ENCODE assay signal across 11 mouse cellular contexts in the genomic region with DNA sequence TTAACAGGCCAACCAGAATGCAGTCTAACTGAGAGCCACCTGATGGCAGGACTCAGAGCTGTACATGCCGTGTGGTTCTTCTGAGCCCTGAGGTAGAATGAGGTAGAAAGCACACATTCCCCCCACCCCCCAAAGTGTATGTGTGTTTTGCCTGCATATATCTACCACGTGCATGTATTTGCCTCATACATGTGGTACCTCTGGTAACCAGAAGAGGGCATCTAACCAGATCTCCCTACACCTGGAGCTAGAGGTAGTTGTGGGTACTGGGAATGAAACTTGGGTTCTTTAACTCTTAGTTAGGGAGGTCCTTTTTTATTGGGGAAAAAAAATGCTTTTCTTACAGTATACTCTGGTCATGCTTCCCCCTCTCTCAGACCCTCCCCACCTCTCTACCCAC. TPM values are rescaled to one million over a fixed set of nuclear protein-coding genes. Genes with fewer than 3 reads are reported as not detected.
A peak's percentile ranks its signal among the peaks of the same experiment; 100 is the strongest.
DNase-seq lines count a peak whose midpoint lies in the region; ATAC-seq and TF ChIP-seq lines count a peak whose summit lies in the region.
"Had no signal": no experiment of that assay in that cellular context is flagged by ENCODE, and none has a peak within 500 bp of the region (broad histone marks: within the 10 kb centered on the region; RNA-seq: fewer than 3 reads in every experiment).

No protein-coding gene starts in this region.

- no peak overlapping the region for H3K4me2 ChIP-seq in hindbrain, embryonic 11.5 days (replicated peaks; ENCODE audit: low read depth, low read length)
- no peak overlapping the region for H3K4me2 ChIP-seq in hindbrain, embryonic 13.5 days
- no peak overlapping the region for H3K4me2 ChIP-seq in CH12.LX (ENCODE audit: insufficient read depth, low read depth, poor library complexity, severe bottlenecking)

- TF ChIP-seq POLR2A in CH12.LX (IDR thresholded peaks at IDR 0.05; ENCODE audit: low read depth, low read length): no peak

- WGBS in hindbrain, embryonic 11.5 days: 52% methylated on average over 2 of the region's 2 CpGs
- 58% methylated on average over 2 of the region's 2 CpGs for WGBS in hindbrain, embryonic 13.5 days
- 59% methylated on average over 2 of the region's 2 CpGs for WGBS in forebrain, embryonic 10.5 days

- no peak for TF ChIP-seq EP300 in CH12.LX (IDR thresholded peaks at IDR 0.05; ENCODE audit: low read length)

- no peak for ATAC-seq in hindbrain, embryonic 11.5 days (ENCODE audit: low FRiP score)
- no peak for ATAC-seq in hindbrain, embryonic 13.5 days (ENCODE audit: low FRiP score)

- no peaks in the 10 kb centered on the region for H3K27me3 ChIP-seq in hindbrain, embryonic 11.5 days (ENCODE audit: control insufficient read depth, insufficient read depth, low read length)
- H3K27me3 ChIP-seq in hindbrain, embryonic 13.5 days: no peaks in the 10 kb centered on the region
- H3K27me3 ChIP-seq in CH12.LX (replicated peaks): no peaks in the 10 kb centered on the region
- H3K27me3 ChIP-seq in forebrain, embryonic 10.5 days (ENCODE audit: poor library complexity, severe bottlenecking): no peaks in the 10 kb centered on the region

- 0 out of 2 replicates have a peak, but pooled peaks cover 4% of the 10 kb centered on the region for H3K4me1 ChIP-seq in hindbrain, embryonic 11.5 days (replicated peaks; ENCODE audit: control insufficient read depth, insufficient read depth, low read length)
- H3K4me1 ChIP-seq in hindbrain, embryonic 13.5 days (replicated peaks): peaks cover 18% of the 10 kb centered on the region
- H3K4me1 ChIP-seq in CH12.LX (ENCODE audit: control insufficient read depth in 1 of 2, insufficient read depth in 2 of 2): peaks cover 3 to 17% of the 10 kb centered on the region in 2 experiments; a peak in 3 of 4 replicates
- H3K4me1 ChIP-seq in forebrain, embryonic 10.5 days: peaks cover 20% of the 10 kb centered on the region

- no peak overlapping the region for H3K27ac ChIP-seq in hindbrain, embryonic 11.5 days (ENCODE audit: low read depth, low read length)
- no peak overlapping the region for H3K27ac ChIP-seq in hindbrain, embryonic 13.5 days
- H3K27ac ChIP-seq in CH12.LX (ENCODE audit: insufficient read depth, low read depth): no peak overlapping the region
- H3K27ac ChIP-seq in forebrain, embryonic 10.5 days: no peak overlapping the region
- H3K27ac ChIP-seq: macrophage had no signal

- in situ Hi-C loops in CH12.LX (cut with MboI; ENCODE audit: low pct_ligation_motif_present, low pct_unique_long_range_greater_than_20kb, low sequenced_read_pairs): no loop called here

- no peak overlapping the region for H3K9ac ChIP-seq in hindbrain, embryonic 11.5 days (ENCODE audit: low read depth, low read length)
- H3K9ac ChIP-seq in hindbrain, embryonic 13.5 days: no peak overlapping the region
- H3K9ac ChIP-seq in CH12.LX (ENCODE audit: insufficient read depth, low read depth): no peak overlapping the region

- TF ChIP-seq CTCF in CH12.LX (conservative IDR thresholded peaks at IDR 0.05 in 1 of 2, IDR thresholded peaks at IDR 0.05 in 1 of 2; ENCODE audit: low read depth in 2 of 2, low read length in 2 of 2): peak; percentile 34 to 35; a peak in 3 of 4 replicates

- TF ChIP-seq RAD21 in CH12.LX (IDR thresholded peaks at IDR 0.05; ENCODE audit: low read depth, low read length): no peak

- H3K79me2 ChIP-seq in CH12.LX (replicated peaks; ENCODE audit: control insufficient read depth, extremely low read depth, insufficient read depth, poor library complexity, severe bottlenecking): peaks cover 11% of the 10 kb centered on the region

- no peaks in the 10 kb centered on the region for H3K9me3 ChIP-seq in hindbrain, embryonic 11.5 days (ENCODE audit: control insufficient read depth, low read length)
- no peaks in the 10 kb centered on the region for H3K9me3 ChIP-seq in hindbrain, embryonic 13.5 days
- no peaks in the 10 kb centered on the region for H3K9me3 ChIP-seq in CH12.LX (replicated peaks; ENCODE audit: low read length)
- no peaks in the 10 kb centered on the region for H3K9me3 ChIP-seq in forebrain, embryonic 10.5 days

- no peak overlapping the region for H3K4me3 ChIP-seq in hindbrain, embryonic 11.5 days (ENCODE audit: low read depth, low read length)
- no peak overlapping the region for H3K4me3 ChIP-seq in hindbrain, embryonic 13.5 days
- H3K4me3 ChIP-seq in CH12.LX (replicated peaks in 1 of 3; ENCODE audit: low read depth in 2 of 3, low read length in 2 of 3, poor library complexity in 1 of 3): no peak overlapping the region
- H3K4me3 ChIP-seq in forebrain, embryonic 10.5 days: no peak overlapping the region

- DNase-seq in hindbrain, embryonic 11.5 days (ENCODE audit: low spot score): peak; percentile 19
- peak; percentile 53 for DNase-seq in 3T3-L1 (ENCODE audit: low read depth, low spot score)
- no peak for DNase-seq in CH12.LX (ENCODE audit: extremely low read depth)
- peak; percentile 35 for DNase-seq in forelimb bud, embryonic 11.5 days (ENCODE audit: low read depth, low spot score)
- DNase-seq in adrenal gland, postnatal 10 days: no peak
- DNase-seq in forebrain, embryonic 10.5 days (ENCODE audit: extremely low spot score, low spot score): no peak
- DNase-seq in frontal cortex, postnatal 25 days (ENCODE audit: low spot score in 2 of 2): no peak
- DNase-seq: heart, postnatal 4 days; right cerebral cortex, postnatal 14 days had no signal

- dilution Hi-C loops in CH12.LX (cut with MboI; ENCODE audit: extremely low pct_ligation_motif_present, extremely low pct_unique_long_range_greater_than_20kb, low sequenced_read_pairs): no loop called here

- peaks cover 3% of the 10 kb centered on the region; the same call in 1 of the 2 replicates for H3K36me3 ChIP-seq in hindbrain, embryonic 11.5 days (ENCODE audit: control insufficient read depth, insufficient read depth, low read length)
- H3K36me3 ChIP-seq in hindbrain, embryonic 13.5 days: peaks cover 58% of the 10 kb centered on the region
- peaks cover 25 to 64% of the 10 kb centered on the region in 2 experiments for H3K36me3 ChIP-seq in CH12.LX (replicated peaks in 1 of 2; ENCODE audit: control insufficient read depth in 1 of 2, insufficient read depth in 1 of 2, low read length in 1 of 2)
- peaks cover 66% of the 10 kb centered on the region for H3K36me3 ChIP-seq in forebrain, embryonic 10.5 days (replicated peaks)

TF ChIP-seq in CH12.LX, 34 proteins besides CTCF, POLR2A, EP300 and RAD21:
- TF ChIP-seq MYC (IDR thresholded peaks at IDR 0.05; ENCODE audit: low read depth, low read length) (0 out of 2 replicates have a peak, but pooled peaks have one; percentile 65), SIN3A (IDR thresholded peaks at IDR 0.05; ENCODE audit: low read length) (no peak), MAX (IDR thresholded peaks at IDR 0.05; ENCODE audit: low read length) (no peak), ELF1 (IDR thresholded peaks at IDR 0.05; ENCODE audit: low read depth, low read length) (no peak), USF2 (conservative IDR thresholded peaks at IDR 0.05; ENCODE audit: low read depth, low read length) (no peak), MAZ (IDR thresholded peaks at IDR 0.05; ENCODE audit: low read depth, low read length) (no peak), NRF1 (IDR thresholded peaks at IDR 0.05; ENCODE audit: low read depth, low read length) (no peak), USF1 (IDR thresholded peaks at IDR 0.05; ENCODE audit: low read depth, low read length) (no peak)

RNA-seq across cellular contexts. Expression of a gene that starts 5.5 kb away (rescaled TPM):
- 71.6 and 72.1 TPM in 2 replicates for polyA plus RNA-seq in hindbrain, embryonic 11.5 days (2014; fragmentation: Nextera tagmentation; extraction: Ambion mirVana)
- 81.3 and 82.3 TPM in 2 replicates for polyA plus RNA-seq in hindbrain, embryonic 13.5 days (2015; fragmentation: Nextera tagmentation; extraction: Ambion mirVana)
- total RNA-seq in CH12.LX (2012; rRNA removed) (129 and 150 TPM in 2 replicates), CH12.LX (2014; rRNA removed) (229 and 235 TPM in 2 replicates)
- polyA plus RNA-seq in CH12.LX (2012; ENCODE audit: insufficient read length, low read depth): 118 and 122 TPM in 2 replicates
- 10 to 100 TPM; 32.4 to 37.6 TPM for total RNA-seq in adrenal gland, postnatal 10 days (2021)
- polyA plus RNA-seq in forebrain, embryonic 10.5 days (2016; fragmentation: Nextera tagmentation; extraction: Ambion mirVana): 77.9 and 80.0 TPM in 2 replicates

RNA-seq across cellular contexts. Expression of a gene that starts 51.8 kb away (rescaled TPM):
- polyA plus RNA-seq in hindbrain, embryonic 11.5 days (2014; fragmentation: Nextera tagmentation; extraction: Ambion mirVana): 11.4 and 13.4 TPM in 2 replicates
- 14.7 and 15.0 TPM in 2 replicates for polyA plus RNA-seq in hindbrain, embryonic 13.5 days (2015; fragmentation: Nextera tagmentation; extraction: Ambion mirVana)
- total RNA-seq in CH12.LX (2012; rRNA removed) (4.2 TPM in 2 replicates), CH12.LX (2014; rRNA removed) (3.7 and 4.0 TPM in 2 replicates)
- polyA plus RNA-seq in CH12.LX (2012; ENCODE audit: insufficient read length, low read depth): 3.3 and 3.7 TPM in 2 replicates
- total RNA-seq in adrenal gland, postnatal 10 days (2021): 10 to 100 TPM; 25.1 to 32.1 TPM
- polyA plus RNA-seq in forebrain, embryonic 10.5 days (2016; fragmentation: Nextera tagmentation; extraction: Ambion mirVana): 7.6 and 8.8 TPM in 2 replicates

Comparison
In these comparisons a context has a peak if more than half of its experiments do, and no peak if none do; other contexts are left out.
1. DNase-seq: peak in hindbrain, embryonic 11.5 days (single experiment), 3T3-L1 (single experiment) and forelimb bud, embryonic 11.5 days (single experiment); none in CH12.LX (single experiment), adrenal gland, postnatal 10 days (single experiment), forebrain, embryonic 10.5 days (single experiment) and frontal cortex, postnatal 25 days (0 of 2).